Mouse (Mus musculus) limb, embryonic 14.5 days (tissue): Measurements from ENCODE around the gene Ddi1. TPM values are rescaled to one million over a fixed set of nuclear protein-coding genes. Genes with fewer than 3 reads are reported as not detected.
A peak's percentile ranks its signal among the peaks of the same experiment; 100 is the strongest.

Source experiments
- ATAC-seq: fragments of 200-750 bp; cut with Nextera tagmentation; 2 replicates; pipeline ENCODE4 v1.8.0; 2017; ENCODE audit warnings: low read depth, moderate number of reproducible peaks, moderate TSS enrichment; ENCODE audit not compliant: low FRiP score
- DNase-seq: peaks from one replicate; pipeline ENCODE4 v3.0.0-alpha.2; 2015; ENCODE audit warnings: low spot score
- H3K27ac ChIP-seq: fragments of 300-500 bp; sonication (generic); replicated peaks from 2 replicates; pipeline ENCODE4 v1.5.1; 2014; ENCODE audit warnings: low read depth, mild to moderate bottlenecking, low read length, moderate library complexity, mixed read lengths
- H3K27me3 ChIP-seq: fragments of 300-500 bp; sonication (generic); 2 replicates; pipeline ENCODE4 v1.6.1; 2014; ENCODE audit warnings: low read length, mixed read lengths; ENCODE audit not compliant: control insufficient read depth, insufficient read depth
- H3K36me3 ChIP-seq: fragments of 300-500 bp; sonication (generic); 2 replicates; pipeline ENCODE4 v1.6.1; 2014; ENCODE audit warnings: mild to moderate bottlenecking, low read length, moderate library complexity, mixed read lengths; ENCODE audit not compliant: control insufficient read depth, insufficient read depth
- H3K4me1 ChIP-seq: fragments of 300-500 bp; sonication (generic); 2 replicates; pipeline ENCODE4 v1.6.1; 2014; ENCODE audit warnings: antibody characterized with exemption, low read length, mixed read lengths; ENCODE audit not compliant: control insufficient read depth, insufficient read depth
- H3K4me2 ChIP-seq: fragments of 300-500 bp; sonication (generic); replicated peaks from 2 replicates; pipeline ENCODE4 v1.6.1; 2014; ENCODE audit warnings: low read depth, mild to moderate bottlenecking, low read length, moderate library complexity; ENCODE audit not compliant: severe bottlenecking
- H3K4me3 ChIP-seq: fragments of 300-500 bp; sonication (generic); replicated peaks from 2 replicates; pipeline ENCODE4 v1.5.1; 2014; ENCODE audit warnings: low read length
- H3K9ac ChIP-seq: fragments of 300-500 bp; sonication (generic); 2 replicates; pipeline ENCODE4 v1.6.1; 2014; ENCODE audit warnings: mild to moderate bottlenecking, low read depth, low read length, moderate library complexity; ENCODE audit not compliant: severe bottlenecking
- H3K9me3 ChIP-seq: fragments of 300-500 bp; sonication (generic); 2 replicates; pipeline ENCODE4 v1.6.1; 2016; ENCODE audit warnings: low read length; ENCODE audit not compliant: control insufficient read depth
- POLR2A ChIP-seq: fragments of 200-500 bp; IDR thresholded peaks from 2 replicates; pipeline ENCODE4 v1.8.0; 2012; ENCODE audit warnings: inconsistent platforms, mild to moderate bottlenecking, moderate library complexity, borderline replicate concordance; ENCODE audit not compliant: insufficient read depth, insufficient read length; ENCODE audit errors: extremely low read depth
- WGBS: fragments of 180-500 bp; shearing (Covaris S2); extraction: QIAGEN DNeasy Blood & Tissue Kit; methylation state at CpG from one replicate; pipeline ENCODE4 v1.1.7; 2014; 5-methylcytosine and 5-hydroxymethylcytosine counted together
- polyA plus RNA-seq, 2 experiments: library from polyadenylated mRNA; depleted of rRNA in 1 of 2; stranded (reverse) in 1 of 2; unstranded in 1 of 2; fragments of >200 nt; fragmentation: Nextera tagmentation in 1 of 2; extraction: Ambion mirVana in 1 of 2; gene quantifications; 2 replicates each; pipeline versions ENCODE4 v1.2.1 to v1.2.3; 2012 to 2014

The Ddi1 gene
- polyA plus RNA-seq, 2 experiments, result 0.07 TPM; not detected in 1

DNA sequence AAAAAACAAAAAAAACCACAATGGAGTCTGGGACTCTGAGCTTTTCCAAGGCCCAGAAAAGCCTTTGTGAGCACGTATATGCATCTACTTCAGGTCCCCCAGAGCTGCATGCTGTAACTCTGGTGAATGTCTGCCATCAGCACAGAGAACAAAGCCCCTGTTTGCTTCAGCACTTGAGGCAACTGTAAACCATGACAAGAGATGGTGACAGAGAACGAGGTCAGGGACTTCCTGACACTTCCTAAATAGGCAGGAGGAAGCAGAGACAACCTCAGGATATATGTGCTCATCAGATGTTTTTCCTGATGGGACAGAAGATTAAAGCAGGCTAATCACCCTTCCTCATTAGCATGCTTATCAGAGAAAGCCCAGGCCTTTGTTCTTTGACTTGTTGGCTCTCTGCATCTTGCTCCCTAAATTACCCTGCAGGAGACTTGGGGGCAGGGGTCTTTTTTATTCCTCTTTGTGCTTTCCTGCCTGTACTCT lies 19.6 kb upstream of the Ddi1 start:
- no peak for DNase-seq
- no peaks in the 10 kb centered on the region for H3K4me1 ChIP-seq
- H3K4me3 ChIP-seq, result no peak overlapping the region
- H3K9ac ChIP-seq, result no peak overlapping the region
- H3K9me3 ChIP-seq, result no peaks in the 10 kb centered on the region
- WGBS, result 16% methylated on average over 2 of the region's 2 CpGs
- no peak for ATAC-seq
- TF ChIP-seq POLR2A, result no peak
- H3K27me3 ChIP-seq, result no peaks in the 10 kb centered on the region
- H3K4me2 ChIP-seq, result no peak overlapping the region
- H3K27ac ChIP-seq, result no peak overlapping the region
- no peaks in the 10 kb centered on the region for H3K36me3 ChIP-seq

DNA sequence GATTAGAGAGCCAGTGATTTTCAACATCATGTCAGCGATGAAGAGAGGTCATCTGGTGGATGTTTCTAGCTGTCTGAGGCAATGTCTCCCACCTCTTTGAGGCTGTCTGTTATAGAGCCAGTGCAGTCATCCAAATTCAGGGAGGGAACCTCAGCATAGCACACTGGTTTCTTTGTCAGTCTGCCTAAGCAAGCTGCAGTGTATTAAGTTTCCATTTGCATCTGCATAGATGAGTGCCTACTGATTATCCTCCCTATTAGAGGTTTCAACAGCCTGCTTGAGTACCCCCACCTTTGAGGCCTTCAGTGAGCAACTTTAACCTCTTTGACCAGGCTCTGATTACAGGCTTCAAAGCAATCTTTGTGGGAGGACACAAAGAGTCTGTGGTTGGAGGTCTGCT lies 17.1 kb upstream of the Ddi1 start:
- Histone ChIP-seq H3K27me3 (no peaks in the 10 kb centered on the region), H3K27ac (no peak overlapping the region), H3K9me3 (no peaks in the 10 kb centered on the region), H3K4me3 (no peak overlapping the region), H3K4me1 (no peaks in the 10 kb centered on the region), H3K9ac (no peak overlapping the region), H3K4me2 (no peak overlapping the region), H3K36me3 (no peaks in the 10 kb centered on the region)
- WGBS, result 76% methylated on average over 1 of the region's 1 CpGs
- ATAC-seq (no peak), DNase-seq (no peak)
- TF ChIP-seq POLR2A, result no peak

DNA sequence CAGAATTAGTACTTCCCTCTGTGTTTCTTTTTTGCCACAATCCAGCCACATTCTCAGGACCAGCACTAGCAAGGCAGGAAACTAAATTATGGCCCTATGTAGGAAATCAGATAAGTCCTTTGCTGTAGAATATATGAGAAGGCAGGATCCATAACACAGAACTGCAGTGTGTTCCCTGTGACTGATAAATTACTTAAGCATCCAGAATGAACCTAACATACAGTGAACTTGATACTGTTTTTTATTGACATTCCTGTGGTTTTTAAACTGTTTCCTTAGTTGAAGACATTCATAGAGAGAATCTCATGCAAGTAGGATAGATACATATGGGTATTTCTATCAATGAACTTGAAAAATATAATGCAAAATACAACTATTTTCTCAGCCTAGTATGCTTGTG lies 7.9 kb upstream of the Ddi1 start:
- H3K4me1 ChIP-seq, result 0 out of 2 replicates have a peak, but pooled peaks cover 3% of the 10 kb centered on the region
- H3K9me3 ChIP-seq, result no peaks in the 10 kb centered on the region
- no peak overlapping the region for H3K4me3 ChIP-seq
- 0 out of 2 replicates have a peak, but pooled peaks have one; percentile 15 for ATAC-seq
- no peaks in the 10 kb centered on the region for H3K27me3 ChIP-seq
- H3K27ac ChIP-seq, result no peak overlapping the region
- no peaks in the 10 kb centered on the region for H3K36me3 ChIP-seq
- H3K4me2 ChIP-seq, result no peak overlapping the region
- TF ChIP-seq POLR2A, result no peak
- DNase-seq, result no peak
- no peak overlapping the region for H3K9ac ChIP-seq

DNA sequence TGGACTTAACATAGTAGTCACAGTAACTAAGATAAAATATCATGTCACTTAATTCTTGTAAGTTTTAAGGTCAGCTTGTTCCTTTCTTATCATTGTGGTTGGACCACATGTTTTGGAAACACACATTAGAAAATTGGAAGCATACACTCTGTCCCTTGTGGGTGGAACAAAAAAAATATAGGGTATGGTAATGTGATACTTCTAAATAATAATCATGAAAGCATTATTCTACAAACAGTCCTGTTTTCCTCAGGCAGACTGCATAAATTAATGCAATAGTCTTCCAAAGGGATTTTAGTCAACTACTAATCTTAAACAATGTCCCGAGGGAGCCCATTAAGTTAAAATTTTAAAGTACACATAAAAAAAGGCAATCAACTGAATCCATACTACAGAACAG lies 6.7 kb upstream of the Ddi1 start:
- DNase-seq (peak; percentile 6), ATAC-seq (no peak)
- no peak overlapping the region for H3K4me3 ChIP-seq
- no peak overlapping the region for H3K27ac ChIP-seq
- 0 out of 2 replicates have a peak, but pooled peaks cover 3% of the 10 kb centered on the region for H3K4me1 ChIP-seq
- no peak for TF ChIP-seq POLR2A
- H3K9me3 ChIP-seq, result no peaks in the 10 kb centered on the region
- no peak overlapping the region for H3K4me2 ChIP-seq
- WGBS, result 47% methylated on average over 1 of the region's 1 CpGs
- no peak overlapping the region for H3K9ac ChIP-seq
- no peaks in the 10 kb centered on the region for H3K36me3 ChIP-seq
- no peaks in the 10 kb centered on the region for H3K27me3 ChIP-seq

DNA sequence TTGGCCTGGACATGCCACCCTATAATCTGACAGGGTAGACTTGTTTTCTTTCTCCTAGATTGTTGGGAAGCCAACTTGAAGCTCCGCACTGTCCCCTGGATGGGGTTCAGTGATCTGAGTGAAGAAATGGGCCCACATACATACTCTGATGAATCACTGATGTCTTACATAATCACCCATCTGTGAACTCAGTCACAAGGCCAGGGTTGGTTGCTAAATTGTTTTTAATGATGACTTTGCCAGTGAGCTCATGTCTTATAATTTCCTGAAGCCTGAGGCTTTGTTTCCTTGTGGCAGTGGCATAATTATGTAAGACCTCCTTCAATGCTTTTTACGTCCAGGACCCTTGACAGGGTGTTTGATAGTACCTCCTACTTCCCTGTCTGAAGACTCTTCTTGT lies 4.8 kb downstream of the Ddi1 start:
- no peak for TF ChIP-seq POLR2A
- Histone ChIP-seq H3K36me3 (no peaks in the 10 kb centered on the region), H3K4me2 (no peak overlapping the region), H3K4me3 (no peak overlapping the region), H3K27ac (no peak overlapping the region), H3K9me3 (no peaks in the 10 kb centered on the region), H3K4me1 (no peaks in the 10 kb centered on the region), H3K9ac (no peak overlapping the region), H3K27me3 (no peaks in the 10 kb centered on the region)
- 74% methylated on average over 2 of the region's 2 CpGs for WGBS
- no peak for ATAC-seq
- no peak for DNase-seq

DNA sequence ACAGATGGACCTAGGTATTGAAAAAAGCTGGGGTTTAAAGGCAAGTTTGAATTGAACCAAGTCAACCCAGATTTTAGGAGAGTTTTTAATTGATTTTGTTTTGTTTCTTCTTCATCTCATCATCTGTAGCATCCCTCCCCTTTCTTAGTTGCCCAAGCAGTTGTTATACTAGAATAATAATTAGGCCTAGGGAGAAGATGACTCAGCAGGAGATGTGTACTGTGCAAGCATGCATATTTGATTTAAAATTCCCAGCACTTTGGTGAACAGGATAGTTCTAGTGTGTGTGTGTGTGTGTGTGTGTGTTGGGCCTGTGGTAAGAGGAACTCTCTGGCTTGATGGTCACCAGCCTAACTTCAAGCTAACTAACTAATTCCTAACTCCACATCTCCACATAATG lies 12.6 kb downstream of the Ddi1 start:
- H3K4me3 ChIP-seq, result no peak overlapping the region
- DNase-seq (no peak), ATAC-seq (no peak)
- no peaks in the 10 kb centered on the region for H3K4me1 ChIP-seq
- H3K9me3 ChIP-seq, result no peaks in the 10 kb centered on the region
- no peaks in the 10 kb centered on the region for H3K36me3 ChIP-seq
- no peak for TF ChIP-seq POLR2A
- H3K4me2 ChIP-seq, result no peak overlapping the region
- H3K27ac ChIP-seq, result no peak overlapping the region
- no peaks in the 10 kb centered on the region for H3K27me3 ChIP-seq
- no peak overlapping the region for H3K9ac ChIP-seq
